Mouse (Mus musculus) MEL (cell line): ENCODE measurements around the gene Gng12.

Source experiments
- MAFK ChIP-seq: IDR thresholded peaks from 2 replicates; pipeline ENCODE4 v1.6.1; 2011; ENCODE audit warnings: low read depth, mild to moderate bottlenecking, low read length, improper control_type of control experiment, borderline replicate concordance
- MEF2A ChIP-seq: IDR thresholded peaks from 2 replicates; pipeline ENCODE4 v1.6.1; 2014; ENCODE audit warnings: low read depth, mild to moderate bottlenecking, inconsistent platforms, low read length, improper control_type of control experiment; ENCODE audit not compliant: poor library complexity, insufficient replicate concordance, severe bottlenecking; ENCODE audit errors: extremely low read depth
- NRF1 ChIP-seq: IDR thresholded peaks from 2 replicates; pipeline ENCODE4 v1.6.1; 2014; ENCODE audit warnings: low read depth, mild to moderate bottlenecking, inconsistent platforms, low read length, improper control_type of control experiment, moderate library complexity; ENCODE audit not compliant: poor library complexity, insufficient read depth, severe bottlenecking
- POLR2A ChIP-seq, 2 experiments: IDR thresholded peaks; 2 replicates each; pipeline ENCODE4 v1.6.1; 2011 to 2012; ENCODE audit warnings: low read length in 2 of 2, mild to moderate bottlenecking in 2 of 2, control low read depth in 1 of 2, improper control_type of control experiment in 1 of 2, low read depth in 1 of 2, moderate library complexity in 1 of 2; ENCODE audit not compliant: control insufficient read depth in 1 of 2, insufficient read depth in 1 of 2, poor library complexity in 1 of 2
- TAL1 ChIP-seq: IDR thresholded peaks from 2 replicates; pipeline ENCODE4 v1.6.1; 2012; ENCODE audit warnings: mild to moderate bottlenecking, inconsistent platforms, low read length, moderate library complexity, mixed read lengths
- USF1 ChIP-seq: IDR thresholded peaks from 2 replicates; pipeline ENCODE4 v1.6.1; 2014; ENCODE audit warnings: low read depth, mild to moderate bottlenecking, inconsistent platforms, low read length, improper control_type of control experiment, moderate library complexity

DNA sequence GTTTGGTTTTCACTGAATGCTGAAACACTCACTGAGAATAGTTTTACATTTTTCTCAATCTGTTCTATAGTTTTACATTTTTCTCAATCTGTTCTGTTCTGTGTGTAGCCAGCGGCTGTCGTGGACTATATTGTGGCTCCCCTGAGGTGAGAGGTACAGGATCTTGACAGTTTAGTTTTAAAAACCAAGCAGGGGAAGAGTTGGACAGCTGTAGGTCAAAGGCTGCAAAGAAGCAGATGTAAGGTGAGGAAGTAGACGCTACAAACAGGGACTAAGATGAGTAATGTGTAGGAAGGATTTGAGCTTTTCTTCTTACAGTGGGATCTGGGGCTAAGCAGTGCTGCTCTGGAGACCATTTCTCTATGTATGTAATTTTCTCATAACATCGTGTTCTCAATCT lies 46.6 kb downstream of the Gng12 start:
- TF ChIP-seq USF1 (no peak), MEF2A (no peak), TAL1 (no peak), POLR2A (IDR thresholded peaks at IDR 0.05; ENCODE audit: control insufficient read depth in 1 of 2, insufficient read depth in 1 of 2, low read depth in 1 of 2, low read length in 2 of 2, poor library complexity in 1 of 2) (no peak), NRF1 (no peak), MAFK (no peak)
